Mouse (Mus musculus) embryo, embryonic 10 days (tissue): ENCODE results near the gene Ubxn4.
"Not testable (repeated sequence)": the region's sequence is repeated elsewhere in the genome, so short reads cannot be mapped to it uniquely, and the experiment has no call there.

Experiments used
- DNase-seq: peaks from one replicate; pipeline ENCODE4 v3.0.0-alpha.2; 2015; ENCODE audit warnings: low spot score

Gene Ubxn4

GRCm38 (mm10) chr1:128243627-128243995 is at the start of gene Ubxn4:
Gene Ubxn4 (plus strand): TSS chr1:128243964.
- no peak for DNase-seq

GRCm38 (mm10) chr1:128194011-128194410 is 49.8 kb upstream of the Ubxn4 start:
- peak; percentile 31 for DNase-seq

- DNase-seq: no peak
Measured at GRCm38 (mm10) chr1:128197353-128197752, 46.4 kb upstream of the Ubxn4 start.

GRCm38 (mm10) chr1:128213261-128213660 is 30.5 kb upstream of the Ubxn4 start:
- DNase-seq: no peak

GRCm38 (mm10) chr1:128221886-128222285 is 21.9 kb upstream of the Ubxn4 start:
- no peak for DNase-seq

GRCm38 (mm10) chr1:128223304-128223703 is 20.5 kb upstream of the Ubxn4 start:
- DNase-seq: peak; percentile 14

GRCm38 (mm10) chr1:128235181-128235580 is 8.6 kb upstream of the Ubxn4 start:
- DNase-seq: no peak

- peak; percentile 100 for DNase-seq
Measured at GRCm38 (mm10) chr1:128243996-128244726, 397 bp downstream of the Ubxn4 start.

GRCm38 (mm10) chr1:128244727-128245355 is 1.1 kb downstream of the Ubxn4 start:
- DNase-seq: peak; percentile 41

GRCm38 (mm10) chr1:128267061-128267460 is 23.3 kb downstream of the Ubxn4 start:
- not testable (repeated sequence) for DNase-seq

- no peak for DNase-seq
Measured at GRCm38 (mm10) chr1:128270731-128271130, 27.0 kb downstream of the Ubxn4 start.

GRCm38 (mm10) chr1:128275908-128276307 is 32.1 kb downstream of the Ubxn4 start:
- no peak for DNase-seq

- no peak for DNase-seq
Measured at GRCm38 (mm10) chr1:128278563-128278962, 34.8 kb downstream of the Ubxn4 start.

GRCm38 (mm10) chr1:128281753-128282152 is 38.0 kb downstream of the Ubxn4 start:
- no peak for DNase-seq

GRCm38 (mm10) chr1:128282924-128283323 is 39.2 kb downstream of the Ubxn4 start:
- no peak for DNase-seq

GRCm38 (mm10) chr1:128284157-128284690 is 40.5 kb downstream of the Ubxn4 start:
- no peak for DNase-seq

GRCm38 (mm10) chr1:128285136-128285535 is 41.4 kb downstream of the Ubxn4 start:
- DNase-seq: no peak

GRCm38 (mm10) chr1:128290295-128290694 is 46.5 kb downstream of the Ubxn4 start:
- no peak for DNase-seq

GRCm38 (mm10) chr1:128293524-128293923 is 49.8 kb downstream of the Ubxn4 start:
- no peak for DNase-seq

- peak; percentile 13 for DNase-seq
Measured at GRCm38 (mm10) chr1:128295296-128295695, 51.5 kb downstream of the Ubxn4 start.

GRCm38 (mm10) chr1:128295717-128296528 is 52.2 kb downstream of the Ubxn4 start:
- no peak for DNase-seq

- DNase-seq: no peak
Measured at GRCm38 (mm10) chr1:128303900-128304299, 60.1 kb downstream of the Ubxn4 start.

- no peak for DNase-seq
Measured at GRCm38 (mm10) chr1:128309043-128309442, 65.3 kb downstream of the Ubxn4 start.
